Mouse (Mus musculus) forebrain, postnatal 0 days (tissue): Measurements from ENCODE around the gene Gid8. TPM values are rescaled to one million over a fixed set of nuclear protein-coding genes. Genes with fewer than 3 reads are reported as not detected.
A peak's percentile ranks its signal among the peaks of the same experiment; 100 is the strongest.

Experiments used
- ATAC-seq: fragments of 200-750 bp; cut with Nextera tagmentation; 2 replicates; pipeline ENCODE4 v1.8.0; 2017; ENCODE audit warnings: mild to moderate bottlenecking, moderate library complexity
- DNase-seq: peaks from one replicate; pipeline ENCODE4 v3.0.0-alpha.2; 2015
- H3K27ac ChIP-seq: fragments of 300-500 bp; sonication (generic); 2 replicates; pipeline ENCODE4 v1.5.1; 2014; ENCODE audit warnings: low read depth, mild to moderate bottlenecking, antibody characterized with exemption, low read length, moderate library complexity, mixed read lengths
- H3K27me3 ChIP-seq: fragments of 300-500 bp; sonication (generic); 2 replicates; pipeline ENCODE4 v1.6.1; 2014; ENCODE audit warnings: mild to moderate bottlenecking, low read length, mixed read lengths; ENCODE audit not compliant: insufficient read depth
- H3K36me3 ChIP-seq: fragments of 300-500 bp; sonication (generic); 2 replicates; pipeline ENCODE4 v1.6.1; 2014; ENCODE audit warnings: mild to moderate bottlenecking, moderate library complexity; ENCODE audit not compliant: insufficient read depth
- H3K4me1 ChIP-seq: fragments of 300-500 bp; sonication (generic); 2 replicates; pipeline ENCODE4 v1.6.1; 2014; ENCODE audit warnings: antibody characterized with exemption; ENCODE audit not compliant: insufficient read depth
- H3K4me2 ChIP-seq: fragments of 300-500 bp; sonication (generic); 2 replicates; pipeline ENCODE4 v1.6.1; 2014; ENCODE audit warnings: low read depth, mild to moderate bottlenecking, moderate library complexity
- H3K4me3 ChIP-seq: fragments of 300-500 bp; sonication (generic); 2 replicates; pipeline ENCODE4 v1.5.1; 2014; ENCODE audit warnings: low read depth, low read length, mixed read lengths
- H3K9ac ChIP-seq: fragments of 300-500 bp; sonication (generic); 2 replicates; pipeline ENCODE4 v1.6.1; 2014; ENCODE audit warnings: mild to moderate bottlenecking
- H3K9me3 ChIP-seq: fragments of 300-500 bp; sonication (generic); 2 replicates; pipeline ENCODE4 v1.6.1; 2016; ENCODE audit warnings: low read length
- CTCF ChIP-seq: sonication (generic); IDR thresholded peaks from 2 replicates; pipeline ENCODE4 v1.5.1; 2016; ENCODE audit warnings: antibody characterized with exemption, control low read depth, low read depth
- WGBS: fragments of 180-500 bp; shearing (Covaris S2); extraction: QIAGEN DNeasy Blood & Tissue Kit; methylation state at CpG from one replicate; pipeline ENCODE4 v1.1.7; 2014; 5-methylcytosine and 5-hydroxymethylcytosine counted together
- polyA plus RNA-seq: library from polyadenylated mRNA; unstranded; fragments of >200 nt; fragmentation: Nextera tagmentation; extraction: Ambion mirVana; gene quantifications from 2 replicates; pipeline ENCODE4 v1.2.1, GENCODE M21; 2015
- total RNA-seq: library from RNA; depleted of rRNA; stranded (reverse); fragments of >200 nt; gene quantifications from 2 replicates; pipeline ENCODE4 v1.2.3, GENCODE M21; 2014

The Gid8 gene
- total and polyA plus RNA-seq, 2 experiments from 2014 or later: 50.6 to 69.9 TPM

- Histone ChIP-seq H3K9me3 (no peaks in the 10 kb centered on the region), H3K4me2 (no peak overlapping the region), H3K4me1 (no peaks in the 10 kb centered on the region), H3K27me3 (peaks cover 9% of the 10 kb centered on the region; the same call in 1 of the 2 replicates), H3K36me3 (no peaks in the 10 kb centered on the region), H3K27ac (no peak overlapping the region), H3K4me3 (no peak overlapping the region), H3K9ac (no peak overlapping the region)
- DNase-seq (peak; percentile 92), ATAC-seq (peak; percentile 91)
- WGBS: 36% methylated on average over 17 of the region's 17 CpGs
- peak; percentile 100 for TF ChIP-seq CTCF
Measured at GRCm38 (mm10) chr2:180745248-180745927, 35.5 kb downstream of the Gid8 start.

GRCm38 (mm10) chr2:180746569-180747192, 36.8 kb downstream of the Gid8 start:
- WGBS: 7% methylated on average over 5 of the region's 5 CpGs
- H3K36me3 ChIP-seq: no peaks in the 10 kb centered on the region
- no peak for DNase-seq
- H3K9me3 ChIP-seq: no peaks in the 10 kb centered on the region
- H3K27ac ChIP-seq: no peak overlapping the region
- no peak for ATAC-seq
- no peak overlapping the region for H3K9ac ChIP-seq
- H3K4me3 ChIP-seq: no peak overlapping the region
- H3K4me2 ChIP-seq: no peak overlapping the region
- H3K4me1 ChIP-seq: no peaks in the 10 kb centered on the region
- TF ChIP-seq CTCF: no peak
- H3K27me3 ChIP-seq: peaks cover 9% of the 10 kb centered on the region; the same call in 1 of the 2 replicates

DNA sequence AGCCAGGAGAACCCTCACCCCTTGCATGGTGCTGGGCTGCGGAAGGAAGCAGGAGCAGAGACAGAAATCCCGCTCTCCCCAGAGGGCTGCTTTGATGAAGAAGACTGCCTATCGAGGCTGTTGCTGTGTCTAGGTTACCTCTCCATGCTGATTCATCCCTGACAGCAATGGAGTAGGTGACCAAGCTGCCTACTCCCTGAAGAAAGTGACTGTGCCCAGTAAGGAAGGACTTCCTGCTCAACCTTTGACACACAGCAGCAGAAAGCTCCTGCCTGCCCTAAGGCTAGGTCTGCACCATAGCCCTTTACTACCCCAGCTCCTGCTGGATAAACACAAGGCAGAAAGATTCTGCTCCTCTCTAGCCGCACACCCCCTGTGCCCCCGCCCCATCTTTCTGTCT, 39.0 kb downstream of the Gid8 start:
- 52% methylated on average over 5 of the region's 5 CpGs for WGBS
- Histone ChIP-seq H3K9ac (no peak overlapping the region), H3K9me3 (no peaks in the 10 kb centered on the region), H3K4me3 (no peak overlapping the region), H3K27me3 (peaks cover 9% of the 10 kb centered on the region; the same call in 1 of the 2 replicates), H3K4me1 (no peaks in the 10 kb centered on the region), H3K27ac (no peak overlapping the region), H3K36me3 (no peaks in the 10 kb centered on the region), H3K4me2 (no peak overlapping the region)
- no peak for ATAC-seq
- DNase-seq: no peak
- no peak for TF ChIP-seq CTCF

GRCm38 (mm10) chr2:180754976-180755688, 45.2 kb downstream of the Gid8 start:
- WGBS: 44% methylated on average over 5 of the region's 5 CpGs
- no peaks in the 10 kb centered on the region for H3K4me1 ChIP-seq
- H3K36me3 ChIP-seq: no peaks in the 10 kb centered on the region
- H3K9me3 ChIP-seq: no peaks in the 10 kb centered on the region
- ATAC-seq (no peak), DNase-seq (no peak)
- H3K9ac ChIP-seq: no peak overlapping the region
- H3K4me2 ChIP-seq: no peak overlapping the region
- H3K4me3 ChIP-seq: no peak overlapping the region
- no peaks in the 10 kb centered on the region; the same call in 1 of the 2 replicates for H3K27me3 ChIP-seq
- TF ChIP-seq CTCF: no peak
- no peak overlapping the region for H3K27ac ChIP-seq

DNA sequence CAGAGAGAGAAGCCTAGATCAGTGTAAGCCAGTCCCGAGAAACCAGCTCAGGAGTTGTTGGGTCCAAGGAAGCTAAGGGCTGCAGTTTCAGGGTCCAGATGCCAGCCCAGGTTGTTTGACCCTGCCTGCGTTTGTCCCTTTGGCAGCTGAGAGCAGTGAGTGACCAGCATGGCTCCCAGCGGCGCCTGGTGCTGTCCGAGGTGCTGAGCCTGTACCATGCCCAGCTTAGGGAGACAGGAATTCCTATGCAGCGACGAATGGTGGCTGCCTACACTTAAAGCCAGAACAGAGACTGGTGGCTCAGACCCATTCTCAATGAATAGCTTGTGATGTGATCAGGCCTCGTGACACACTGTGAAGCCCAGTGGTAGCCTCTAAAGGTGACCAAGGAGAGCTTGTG, 46.0 kb downstream of the Gid8 start:
- Histone ChIP-seq H3K9me3 (no peaks in the 10 kb centered on the region), H3K4me1 (no peaks in the 10 kb centered on the region), H3K4me3 (no peak overlapping the region), H3K9ac (no peak overlapping the region), H3K27me3 (no peaks in the 10 kb centered on the region; the same call in 1 of the 2 replicates), H3K36me3 (no peaks in the 10 kb centered on the region), H3K27ac (no peak overlapping the region), H3K4me2 (no peak overlapping the region)
- WGBS: 8% methylated on average over 8 of the region's 8 CpGs
- no peak for TF ChIP-seq CTCF
- ATAC-seq (no peak), DNase-seq (no peak)

DNA sequence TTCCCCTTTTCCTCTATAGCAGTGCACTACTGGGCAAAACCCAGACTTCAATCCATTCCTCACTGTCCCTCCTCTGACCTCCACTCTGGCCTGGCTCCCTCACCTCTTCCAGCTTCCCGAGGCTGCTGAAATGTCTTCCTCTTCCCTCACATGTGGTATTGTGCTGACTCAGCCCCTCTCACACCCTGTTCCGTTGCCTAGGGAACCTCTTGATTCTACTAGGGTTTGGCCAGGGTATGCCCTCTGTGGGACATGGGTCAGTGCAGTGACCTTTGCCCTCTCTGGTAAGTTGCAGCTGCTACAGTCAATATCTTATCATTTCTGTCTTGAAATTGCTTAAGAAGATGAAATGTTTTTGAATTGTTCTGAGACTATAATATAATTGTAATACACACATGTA, 46.9 kb downstream of the Gid8 start:
- no peak overlapping the region for H3K4me2 ChIP-seq
- H3K4me1 ChIP-seq: no peaks in the 10 kb centered on the region
- 41% methylated on average over 2 of the region's 2 CpGs for WGBS
- DNase-seq (no peak), ATAC-seq (no peak)
- H3K27ac ChIP-seq: no peak overlapping the region
- no peak overlapping the region for H3K4me3 ChIP-seq
- no peaks in the 10 kb centered on the region for H3K36me3 ChIP-seq
- no peak overlapping the region for H3K9ac ChIP-seq
- no peaks in the 10 kb centered on the region; the same call in 1 of the 2 replicates for H3K27me3 ChIP-seq
- TF ChIP-seq CTCF: no peak
- no peaks in the 10 kb centered on the region for H3K9me3 ChIP-seq
